Mouse (Mus musculus) spleen, adult 2 months (tissue): ENCODE results near the gene Pml.

Source experiments
- CTCF ChIP-seq: fragments of 200-500 bp; IDR thresholded peaks from 2 replicates; pipeline ENCODE4 v1.5.1; 2011; ENCODE audit warnings: mild to moderate bottlenecking, inconsistent platforms; ENCODE audit not compliant: insufficient read depth, insufficient read length, insufficient replicate concordance; ENCODE audit errors: extremely low read depth
- POLR2A ChIP-seq: fragments of 200-500 bp; IDR thresholded peaks from 2 replicates; pipeline ENCODE4 v1.6.1; 2011; ENCODE audit warnings: low read depth, low read length, inconsistent platforms

- no peak for TF ChIP-seq CTCF
- TF ChIP-seq POLR2A, result no peak
Observed at GRCm38 (mm10) chr9:58274101-58274604, 24.6 kb upstream of the Pml start.
